Mouse (Mus musculus): Measurements from ENCODE around the gene Olfr1306. TPM values are rescaled to one million over a fixed set of nuclear protein-coding genes. Genes with fewer than 3 reads are reported as not detected.

The Olfr1306 gene
- total RNA-seq (2021), result not detected

DNA sequence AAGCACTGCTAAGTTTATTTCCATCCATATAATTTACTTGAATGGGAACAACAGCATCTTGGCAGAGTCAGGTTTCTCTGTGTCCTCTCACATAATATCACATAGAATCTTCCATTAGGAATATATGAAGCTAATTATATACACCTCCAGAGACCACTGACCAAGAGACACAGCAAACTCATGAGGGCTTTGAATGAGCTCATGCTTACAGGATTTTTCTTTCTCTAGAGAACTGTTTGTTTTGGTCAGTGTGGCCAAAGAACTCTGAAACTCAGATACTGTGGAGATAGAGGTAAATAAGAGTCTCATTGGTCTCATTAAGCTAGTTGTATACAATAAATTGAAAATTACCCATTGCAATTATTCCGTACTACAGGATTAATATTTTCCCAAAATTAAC lies at the start of gene Olfr1306:
TSS of gene Olfr1306 (minus strand) at position 101 of the 400 bp plus-strand sequence.
- no peak for DNase-seq
- intact Hi-C loops (cut with DNase I), result no loop called here

DNA sequence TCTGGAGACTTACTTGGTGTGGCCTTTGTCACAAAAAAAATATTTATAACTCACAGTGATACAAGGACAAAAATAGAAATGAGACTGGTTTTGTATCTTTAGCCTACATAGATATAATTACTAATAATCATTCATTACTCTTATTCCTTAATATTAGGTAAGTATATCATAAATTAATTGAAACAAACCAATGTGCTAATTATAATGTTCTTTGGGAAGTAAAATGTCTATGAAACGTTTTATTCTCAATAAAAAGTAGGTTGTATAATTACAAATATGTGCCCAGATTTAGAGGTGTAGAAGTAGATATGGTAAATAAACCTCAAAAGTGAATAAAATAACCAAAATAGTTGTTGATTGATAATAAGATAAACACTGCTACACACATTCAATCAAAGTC lies 48.8 kb upstream of the Olfr1306 start, which contains the start of gene Olfr1308:
TSS of gene Olfr1308 (minus strand) at position 101 of the 400 bp plus-strand sequence.
- no peak for DNase-seq
- intact Hi-C loops (cut with DNase I), result no loop called here

DNA sequence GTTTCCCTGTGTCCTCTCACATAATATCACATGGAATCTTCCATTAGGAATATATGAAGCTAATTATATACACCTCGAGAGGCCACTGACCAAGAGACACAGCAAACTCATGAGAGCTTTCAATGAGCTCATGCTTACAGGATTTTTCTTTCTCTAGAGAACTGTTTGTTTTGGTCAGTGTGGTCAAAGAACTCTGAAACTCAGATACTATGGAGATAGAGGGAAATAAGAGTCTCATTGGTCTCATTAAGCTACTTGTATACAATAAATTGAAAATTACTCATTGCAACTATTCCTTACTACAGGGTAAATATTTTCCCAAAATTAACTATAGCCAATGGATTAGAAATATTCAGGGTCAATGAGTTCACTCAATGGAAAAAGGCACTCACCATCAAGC lies 33.3 kb upstream of the Olfr1306 start, which contains the start of gene Olfr1307:
TSS of gene Olfr1307 (minus strand) at position 101 of the 400 bp plus-strand sequence.
- DNase-seq, result no peak
- intact Hi-C loops (cut with DNase I), result no loop called here

GRCm38 (mm10) chr2:111877049-111877448 lies 39.0 kb downstream of the Olfr1306 start, which contains the start of gene Olfr1305:
Gene Olfr1305 (minus strand): TSS chr2:111877149.
- DNase-seq, result no peak
- intact Hi-C loops (cut with DNase I), result no loop called here

Other genes starting within 250 kb of the Olfr1306 start
- gene Olfr1301, start 165.3 kb downstream of the Olfr1306 start, total RNA-seq (2021), result not detected
- not detected for gene Olfr1302, start 138.8 kb downstream of the Olfr1306 start, total RNA-seq (2021)
- not detected for gene Olfr1303, start 95.9 kb downstream of the Olfr1306 start, total RNA-seq (2021)
- not detected for gene Olfr1305, start 39.1 kb downstream of the Olfr1306 start, total RNA-seq (2021)
- gene Olfr1307, start 33.2 kb upstream of the Olfr1306 start, total RNA-seq (2021), result under 1 TPM in 1 of 2 experiments, not detected in 1; 0.02 TPM
- gene Olfr1308, start 48.7 kb upstream of the Olfr1306 start, total RNA-seq (2021), result not detected
- gene Olfr1309, start 74.0 kb upstream of the Olfr1306 start, total RNA-seq (2021), result not detected
- gene Olfr1310, start 96.4 kb upstream of the Olfr1306 start, total RNA-seq (2021), result not detected
- not detected for gene Olfr1311, start 108.1 kb upstream of the Olfr1306 start, total RNA-seq (2021)
- gene Olfr1312, start 134.0 kb upstream of the Olfr1306 start, total RNA-seq (2021), result not detected
- gene Olfr1313, start 161.6 kb upstream of the Olfr1306 start, total RNA-seq (2021), result not detected
- gene Olfr1314, start 180.5 kb upstream of the Olfr1306 start, total RNA-seq (2021), result not detected
- not detected for gene Olfr1315-ps1, start 199.2 kb upstream of the Olfr1306 start, total RNA-seq (2021)
- not detected for gene Olfr1316, start 218.7 kb upstream of the Olfr1306 start, total RNA-seq (2021)
- not detected for gene Olfr1317, start 224.1 kb upstream of the Olfr1306 start, total RNA-seq (2021)
- gene Olfr1318, start 237.9 kb upstream of the Olfr1306 start, total RNA-seq (2021), result not detected